Mouse (Mus musculus) testis, adult 2 months (tissue): ENCODE measurements around the gene Ankrd36.

Source experiments
- CTCF ChIP-seq: fragments of 200-500 bp; IDR thresholded peaks from 2 replicates; pipeline ENCODE4 v1.5.1; 2012; ENCODE audit warnings: low read depth, mild to moderate bottlenecking, inconsistent platforms, low read length, moderate library complexity; ENCODE audit not compliant: control insufficient read depth, insufficient read depth, insufficient replicate concordance
- POLR2A ChIP-seq: fragments of 200-500 bp; IDR thresholded peaks from 2 replicates; pipeline ENCODE4 v1.6.1; 2012; ENCODE audit warnings: low read depth, mild to moderate bottlenecking, inconsistent platforms, low read length, moderate library complexity; ENCODE audit not compliant: control insufficient read depth

DNA sequence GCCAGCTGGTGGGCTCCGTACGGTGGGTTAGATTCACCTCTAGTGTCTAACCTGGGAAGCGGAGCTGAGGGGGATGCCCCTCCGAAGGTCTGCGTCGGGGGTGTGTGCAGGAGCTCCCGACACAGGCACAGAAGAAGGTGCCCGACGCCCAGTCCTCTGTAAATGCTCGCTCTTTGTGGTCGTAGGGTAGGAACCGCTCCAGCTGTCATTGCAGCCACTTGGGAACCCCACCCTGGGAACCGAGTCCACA lies 48.3 kb upstream of the Ankrd36 start:
- TF ChIP-seq POLR2A (no peak), CTCF (no peak)
